In the genomic region with DNA sequence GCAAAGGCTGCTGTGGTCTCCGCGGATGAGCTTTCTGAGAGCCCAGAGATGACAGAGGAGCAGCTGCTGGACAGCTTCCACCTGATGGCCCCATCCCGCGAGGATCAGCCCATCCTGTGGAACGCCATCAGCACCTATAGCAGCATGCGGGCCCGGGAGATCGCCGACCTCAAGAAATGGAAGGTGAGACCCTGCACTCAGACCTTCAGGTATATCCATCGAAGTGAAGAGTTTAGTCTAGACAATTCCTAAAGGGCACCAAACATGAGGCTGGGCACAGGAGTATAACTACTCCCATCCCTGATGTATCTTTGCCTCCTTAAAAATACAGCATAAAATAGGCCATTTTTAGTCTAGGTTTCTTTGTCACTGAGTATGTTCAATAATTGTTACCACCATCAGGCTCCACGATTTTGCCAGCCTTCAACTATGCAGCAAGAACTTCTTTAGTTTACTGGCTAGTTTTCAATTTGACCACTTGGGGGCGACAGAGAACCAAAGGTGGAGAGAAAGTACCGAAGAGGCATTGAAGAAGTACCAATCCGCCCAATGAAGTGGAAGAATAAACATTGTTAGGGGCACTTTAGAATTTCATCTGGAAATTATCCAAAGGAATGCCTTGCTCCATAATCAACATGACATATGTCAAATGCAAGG, we compare ENCODE assay signal across 9 mouse cellular contexts. TPM values are rescaled to one million over a fixed set of nuclear protein-coding genes. Genes with fewer than 3 reads are reported as not detected.
DNase-seq lines count a peak whose midpoint lies in the region; ATAC-seq lines count a peak whose summit lies in the region.
"Had no signal": no experiment of that assay in that cellular context is flagged by ENCODE, and none has a peak within 500 bp of the region (broad histone marks: within the 10 kb centered on the region; RNA-seq: fewer than 3 reads in every experiment).

No protein-coding gene starts in this region.

- no peak overlapping the region for H3K4me2 ChIP-seq in forebrain, embryonic 14.5 days (ENCODE audit: low read length)
- no peak overlapping the region for H3K4me2 ChIP-seq in midbrain, embryonic 15.5 days

- H3K9me3 ChIP-seq in heart, embryonic 10.5 days = no peaks in the 10 kb centered on the region
- no peaks in the 10 kb centered on the region for H3K9me3 ChIP-seq in forebrain, embryonic 14.5 days (replicated peaks; ENCODE audit: control insufficient read depth, low read length)
- no peaks in the 10 kb centered on the region for H3K9me3 ChIP-seq in midbrain, embryonic 15.5 days

- DNase-seq in heart, adult 8-10 months (ENCODE audit: low spot score) = peak; percentile 45
- DNase-seq in heart, embryonic 10.5 days (ENCODE audit: low spot score) = no peak
- peak; percentile 58 for DNase-seq in A20 (ENCODE audit: low read depth, low spot score)
- peak; percentile 89 for DNase-seq in adipocyte (ENCODE audit: low spot score)
- DNase-seq in forebrain, embryonic 14.5 days (ENCODE audit: low spot score) = peak; percentile 81
- DNase-seq in kidney, postnatal 36 days = peak; percentile 61 to 76

- ATAC-seq in forebrain, embryonic 14.5 days = no peak
- peak; percentile 32 for ATAC-seq in midbrain, embryonic 15.5 days (replicated peaks)
- no peak for ATAC-seq in megakaryocyte-erythroid progenitor cell, adult 5-6 weeks (replicated peaks; ENCODE audit: low FRiP score, low TSS enrichment, poor library complexity, severe bottlenecking)

- no peak overlapping the region for H3K27ac ChIP-seq in heart, embryonic 10.5 days
- no peak overlapping the region for H3K27ac ChIP-seq in forebrain, embryonic 14.5 days (ENCODE audit: low read depth, low read length)
- no peak overlapping the region for H3K27ac ChIP-seq in midbrain, embryonic 15.5 days

- no peaks in the 10 kb centered on the region for H3K4me1 ChIP-seq in heart, embryonic 10.5 days
- H3K4me1 ChIP-seq in forebrain, embryonic 14.5 days (ENCODE audit: control insufficient read depth, insufficient read depth, low read length) = peaks cover 3% of the 10 kb centered on the region; the same call in 1 of the 2 replicates
- H3K4me1 ChIP-seq in midbrain, embryonic 15.5 days = peaks cover 7% of the 10 kb centered on the region; the same call in 1 of the 2 replicates

- no peaks in the 10 kb centered on the region for H3K36me3 ChIP-seq in heart, embryonic 10.5 days
- no peaks in the 10 kb centered on the region for H3K36me3 ChIP-seq in forebrain, embryonic 14.5 days (ENCODE audit: control insufficient read depth, insufficient read depth, low read length)
- no peaks in the 10 kb centered on the region for H3K36me3 ChIP-seq in midbrain, embryonic 15.5 days (replicated peaks)

- H3K9ac ChIP-seq in forebrain, embryonic 14.5 days (ENCODE audit: low read length) = no peak overlapping the region
- no peak overlapping the region for H3K9ac ChIP-seq in midbrain, embryonic 15.5 days

- no peak overlapping the region for H3K4me3 ChIP-seq in heart, embryonic 10.5 days
- H3K4me3 ChIP-seq in forebrain, embryonic 14.5 days (ENCODE audit: low read depth, low read length) = no peak overlapping the region
- no peak overlapping the region for H3K4me3 ChIP-seq in midbrain, embryonic 15.5 days

- WGBS in heart, embryonic 10.5 days = 48% methylated on average over 14 of the region's 14 CpGs
- WGBS in forebrain, embryonic 14.5 days = 61% methylated on average over 14 of the region's 14 CpGs
- 62% methylated on average over 14 of the region's 14 CpGs for WGBS in midbrain, embryonic 15.5 days

- peaks cover 8% of the 10 kb centered on the region; the same call in 1 of the 2 replicates for H3K27me3 ChIP-seq in heart, embryonic 10.5 days (ENCODE audit: insufficient read depth, poor library complexity, severe bottlenecking)
- H3K27me3 ChIP-seq in forebrain, embryonic 14.5 days (replicated peaks; ENCODE audit: control insufficient read depth, insufficient read depth, low read length) = no peaks in the 10 kb centered on the region
- H3K27me3 ChIP-seq in midbrain, embryonic 15.5 days (replicated peaks) = 0 out of 2 replicates have a peak, but pooled peaks cover 2% of the 10 kb centered on the region

RNA-seq across cellular contexts. Expression of a gene that starts 2.3 kb away (rescaled TPM):
- not detected for total RNA-seq in heart, adult 8-10 months (2022)
- polyA plus RNA-seq in heart, embryonic 10.5 days (2016; fragmentation: Nextera tagmentation; extraction: Ambion mirVana) = 0.15 and 4.3 TPM in 2 replicates
- polyA plus RNA-seq in forebrain, embryonic 14.5 days (2014; fragmentation: Nextera tagmentation; extraction: Ambion mirVana) = 0.14 and 0.19 TPM in 2 replicates
- polyA plus RNA-seq in midbrain, embryonic 15.5 days (2015; fragmentation: Nextera tagmentation; extraction: Ambion mirVana) = 0.37 TPM in 1 of 2 replicates, not detected in the other
- not detected in 2 replicates for total RNA-seq in megakaryocyte-erythroid progenitor cell, adult 5-6 weeks (2014; fragmentation: Nextera tagmentation)
- not detected in 2 replicates for total RNA-seq in megakaryocyte-erythroid progenitor cell, adult 5-6 weeks (2017)

RNA-seq across cellular contexts. Expression of a gene that starts 11.5 kb away (rescaled TPM):
- not detected for total RNA-seq in heart, adult 8-10 months (2022)
- 0.21 TPM in 1 of 2 replicates, not detected in the other for polyA plus RNA-seq in heart, embryonic 10.5 days (2016; fragmentation: Nextera tagmentation; extraction: Ambion mirVana)
- not detected in 2 replicates for polyA plus RNA-seq in forebrain, embryonic 14.5 days (2014; fragmentation: Nextera tagmentation; extraction: Ambion mirVana)
- polyA plus RNA-seq in midbrain, embryonic 15.5 days (2015; fragmentation: Nextera tagmentation; extraction: Ambion mirVana) = not detected in 2 replicates
- not detected in 2 replicates for total RNA-seq in megakaryocyte-erythroid progenitor cell, adult 5-6 weeks (2014; fragmentation: Nextera tagmentation)
- total RNA-seq in megakaryocyte-erythroid progenitor cell, adult 5-6 weeks (2017) = not detected in 2 replicates
- polyA plus RNA-seq: intestine, embryonic 14.5 days had no signal

RNA-seq across cellular contexts. Expression of a gene that starts 13.9 kb away (rescaled TPM):
- 10 to 100 TPM; 19.5 to 46.4 (median 24.3) TPM for total RNA-seq in heart, adult 8-10 months (2022)
- polyA plus RNA-seq in heart, embryonic 10.5 days (2016; fragmentation: Nextera tagmentation; extraction: Ambion mirVana) = 15.7 and 25.9 TPM in 2 replicates
- 29.7 and 35.5 TPM in 2 replicates for polyA plus RNA-seq in forebrain, embryonic 14.5 days (2014; fragmentation: Nextera tagmentation; extraction: Ambion mirVana)
- polyA plus RNA-seq in midbrain, embryonic 15.5 days (2015; fragmentation: Nextera tagmentation; extraction: Ambion mirVana) = 13.9 and 14.8 TPM in 2 replicates
- not detected in 2 replicates for total RNA-seq in megakaryocyte-erythroid progenitor cell, adult 5-6 weeks (2014; fragmentation: Nextera tagmentation)
- not detected in 2 replicates for total RNA-seq in megakaryocyte-erythroid progenitor cell, adult 5-6 weeks (2017)
